Mouse (Mus musculus): ENCODE results near the gene Csrnp2. TPM values are rescaled to one million over a fixed set of nuclear protein-coding genes. Genes with fewer than 3 reads are reported as not detected.

Csrnp2 gene
- polyA plus RNA-seq, 2 experiments, result 0.58 to 0.59 TPM

- Histone ChIP-seq H3K4me1 (replicated peaks; ENCODE audit: control insufficient read depth in 2 of 2, insufficient read depth in 2 of 2, low read length in 1 of 2) (peaks cover 12 to 16% of the 10 kb centered on the region in 2 experiments), H3K9ac (replicated peaks) (peak overlapping the region; percentile 11; the same call in 1 of the 2 replicates), H3K4me2 (ENCODE audit: low read depth) (no peak overlapping the region; the same call in 1 of the 2 replicates), H3K36me3 (replicated peaks; ENCODE audit: control insufficient read depth, insufficient read depth, low read depth) (no peaks in the 10 kb centered on the region), H3K27me3 (ENCODE audit: control insufficient read depth, insufficient read depth, low read length) (no peaks in the 10 kb centered on the region), H3K27ac (peak overlapping the region; percentile 3), H3K4me3 (ENCODE audit: insufficient read depth in 1 of 2, low read depth in 2 of 2, low read length in 2 of 2) (no peak overlapping the region), H3K9me3 (ENCODE audit: control insufficient read depth, low read length) (no peaks in the 10 kb centered on the region)
- peak; percentile 83 for ATAC-seq (ENCODE audit: insufficient read depth)
- no peak for DNase-seq (ENCODE audit: low read depth in 3 of 3, low spot score in 3 of 3)
- TF ChIP-seq CTCF (IDR thresholded peaks at IDR 0.05; ENCODE audit: low read depth) (no peak), EP300 (IDR thresholded peaks at IDR 0.05; ENCODE audit: low read depth) (peak; percentile 66)
- WGBS (ENCODE audit: insufficient replicate concordance), result 26% methylated on average over 4 of the region's 4 CpGs
These were observed 62.1 kb downstream of the Csrnp2 start for GRCm38 (mm10) chr15:100433234-100433633.

DNA sequence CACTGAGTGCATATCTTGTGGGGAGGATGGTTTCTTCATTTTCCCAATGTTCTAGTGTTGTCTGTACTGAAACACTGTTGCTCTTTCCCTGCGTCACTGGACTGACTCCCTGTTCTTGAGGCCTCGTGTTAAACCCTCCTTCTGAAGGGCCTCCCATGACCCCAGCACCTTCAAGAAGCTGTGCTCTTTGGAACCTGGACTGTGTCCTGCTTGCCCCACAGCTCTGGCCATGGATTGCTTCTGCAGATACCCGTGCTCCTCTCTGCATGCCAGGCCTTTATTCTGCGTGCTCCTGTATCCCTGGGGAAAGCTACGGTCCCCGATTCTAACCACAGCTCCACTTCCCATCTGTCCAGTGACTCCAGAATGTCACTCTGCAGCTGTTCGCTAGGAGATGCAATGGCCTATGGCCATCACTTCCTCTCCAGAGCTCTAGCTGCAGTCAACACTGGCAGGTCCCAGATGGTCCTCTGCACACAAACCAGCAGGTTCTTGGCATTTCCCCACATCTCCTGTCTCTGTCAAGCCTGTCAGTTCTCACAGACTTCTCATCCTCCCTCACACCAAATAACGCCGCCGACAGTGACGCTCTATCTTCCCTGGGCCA lies 65.2 kb downstream of the Csrnp2 start:
- no peaks in the 10 kb centered on the region for H3K9me3 ChIP-seq (ENCODE audit: control insufficient read depth, low read length)
- DNase-seq (ENCODE audit: low read depth in 3 of 3, low spot score in 3 of 3) (no peak), ATAC-seq (ENCODE audit: insufficient read depth) (no peak)
- peaks cover 12 to 13% of the 10 kb centered on the region in 2 experiments for H3K4me1 ChIP-seq (replicated peaks; ENCODE audit: control insufficient read depth in 2 of 2, insufficient read depth in 2 of 2, low read length in 1 of 2)
- no peak overlapping the region for H3K4me2 ChIP-seq (ENCODE audit: low read depth)
- TF ChIP-seq EP300 (IDR thresholded peaks at IDR 0.05; ENCODE audit: low read depth) (no peak), CTCF (IDR thresholded peaks at IDR 0.05; ENCODE audit: low read depth) (no peak)
- no peak overlapping the region for H3K9ac ChIP-seq (replicated peaks)
- WGBS (ENCODE audit: insufficient replicate concordance), result 70% methylated on average over 11 of the region's 11 CpGs
- no peak overlapping the region for H3K27ac ChIP-seq
- no peaks in the 10 kb centered on the region for H3K36me3 ChIP-seq (replicated peaks; ENCODE audit: control insufficient read depth, insufficient read depth, low read depth)
- no peak overlapping the region for H3K4me3 ChIP-seq (ENCODE audit: insufficient read depth in 1 of 2, low read depth in 2 of 2, low read length in 2 of 2)
- H3K27me3 ChIP-seq (ENCODE audit: control insufficient read depth, insufficient read depth, low read length), result no peaks in the 10 kb centered on the region

Other genes starting within 250 kb of the Csrnp2 start
- not detected in 2 replicates for gene Tmprss12, start 214.7 kb downstream of the Csrnp2 start, polyA plus RNA-seq (2012; rRNA removed)
- not detected in 2 replicates for gene Tmprss12, start 214.7 kb downstream of the Csrnp2 start, polyA plus RNA-seq (2014; fragmentation: Nextera tagmentation; extraction: Ambion mirVana)
- gene Mettl7a1, start 191.3 kb downstream of the Csrnp2 start, polyA plus RNA-seq (2012; rRNA removed), result 19.1 and 22.9 TPM in 2 replicates
- 4.0 and 4.7 TPM in 2 replicates for gene Mettl7a1, start 191.3 kb downstream of the Csrnp2 start, polyA plus RNA-seq (2014; fragmentation: Nextera tagmentation; extraction: Ambion mirVana)
- not detected in 2 replicates for gene Mettl7a3, start 160.6 kb downstream of the Csrnp2 start, polyA plus RNA-seq (2012; rRNA removed)
- not detected in 2 replicates for gene Mettl7a3, start 160.6 kb downstream of the Csrnp2 start, polyA plus RNA-seq (2014; fragmentation: Nextera tagmentation; extraction: Ambion mirVana)
- 0.04 TPM in 1 of 2 replicates, not detected in the other for gene Methig1, start 142.3 kb downstream of the Csrnp2 start, polyA plus RNA-seq (2012; rRNA removed)
- 0.09 TPM in 1 of 2 replicates, not detected in the other for gene Methig1, start 142.3 kb downstream of the Csrnp2 start, polyA plus RNA-seq (2014; fragmentation: Nextera tagmentation; extraction: Ambion mirVana)
- not detected in 2 replicates for gene Mettl7a2, start 142.3 kb downstream of the Csrnp2 start, polyA plus RNA-seq (2012; rRNA removed)
- 0.11 TPM in 1 of 2 replicates, not detected in the other for gene Mettl7a2, start 142.3 kb downstream of the Csrnp2 start, polyA plus RNA-seq (2014; fragmentation: Nextera tagmentation; extraction: Ambion mirVana)
- gene Higd1c, start 130.9 kb downstream of the Csrnp2 start, polyA plus RNA-seq (2012; rRNA removed), result not detected in 2 replicates
- not detected in 2 replicates for gene Higd1c, start 130.9 kb downstream of the Csrnp2 start, polyA plus RNA-seq (2014; fragmentation: Nextera tagmentation; extraction: Ambion mirVana)
- gene Gm5475, start 73.3 kb downstream of the Csrnp2 start, polyA plus RNA-seq (2012; rRNA removed), result 0.01 TPM in 1 of 2 replicates, not detected in the other
- gene Gm5475, start 73.3 kb downstream of the Csrnp2 start, polyA plus RNA-seq (2014; fragmentation: Nextera tagmentation; extraction: Ambion mirVana), result 0.05 TPM in 1 of 2 replicates, not detected in the other
- gene Slc11a2, start 70.4 kb downstream of the Csrnp2 start, polyA plus RNA-seq (2012; rRNA removed), result 38.4 and 40.8 TPM in 2 replicates
- 37.7 and 38.4 TPM in 2 replicates for gene Slc11a2, start 70.4 kb downstream of the Csrnp2 start, polyA plus RNA-seq (2014; fragmentation: Nextera tagmentation; extraction: Ambion mirVana)
- 15.2 and 18.1 TPM in 2 replicates for gene Letmd1, start 26.5 kb downstream of the Csrnp2 start, polyA plus RNA-seq (2012; rRNA removed)
- 9.5 and 10.6 TPM in 2 replicates for gene Letmd1, start 26.5 kb downstream of the Csrnp2 start, polyA plus RNA-seq (2014; fragmentation: Nextera tagmentation; extraction: Ambion mirVana)
- gene Tfcp2, start 56.5 kb upstream of the Csrnp2 start, polyA plus RNA-seq (2012; rRNA removed), result 2.1 and 2.6 TPM in 2 replicates
- 2.5 and 2.6 TPM in 2 replicates for gene Tfcp2, start 56.5 kb upstream of the Csrnp2 start, polyA plus RNA-seq (2014; fragmentation: Nextera tagmentation; extraction: Ambion mirVana)
- 0.46 and 0.77 TPM in 2 replicates for gene Pou6f1, start 104.5 kb upstream of the Csrnp2 start, polyA plus RNA-seq (2012; rRNA removed)
- gene Pou6f1, start 104.5 kb upstream of the Csrnp2 start, polyA plus RNA-seq (2014; fragmentation: Nextera tagmentation; extraction: Ambion mirVana), result 0.19 and 0.39 TPM in 2 replicates
- 104 and 107 TPM in 2 replicates for gene Dazap2, start 119.9 kb upstream of the Csrnp2 start, polyA plus RNA-seq (2012; rRNA removed)
- 178 and 182 TPM in 2 replicates for gene Dazap2, start 119.9 kb upstream of the Csrnp2 start, polyA plus RNA-seq (2014; fragmentation: Nextera tagmentation; extraction: Ambion mirVana)
- gene Smagp, start 141.5 kb upstream of the Csrnp2 start, polyA plus RNA-seq (2012; rRNA removed), result 7.3 TPM in 2 replicates
- gene Smagp, start 141.5 kb upstream of the Csrnp2 start, polyA plus RNA-seq (2014; fragmentation: Nextera tagmentation; extraction: Ambion mirVana), result 6.8 and 7.0 TPM in 2 replicates
- 16.5 and 17.5 TPM in 2 replicates for gene Bin2, start 174.1 kb upstream of the Csrnp2 start, polyA plus RNA-seq (2012; rRNA removed)
- 12.7 and 15.2 TPM in 2 replicates for gene Bin2, start 174.1 kb upstream of the Csrnp2 start, polyA plus RNA-seq (2014; fragmentation: Nextera tagmentation; extraction: Ambion mirVana)
- gene Cela1, start 192.4 kb upstream of the Csrnp2 start, polyA plus RNA-seq (2012; rRNA removed), result 8.1 and 9.5 TPM in 2 replicates
- gene Cela1, start 192.4 kb upstream of the Csrnp2 start, polyA plus RNA-seq (2014; fragmentation: Nextera tagmentation; extraction: Ambion mirVana), result 11.5 and 13.8 TPM in 2 replicates
- gene Galnt6, start 233.9 kb upstream of the Csrnp2 start, polyA plus RNA-seq (2012; rRNA removed), result 0.36 and 0.47 TPM in 2 replicates
- 0.73 and 0.84 TPM in 2 replicates for gene Galnt6, start 233.9 kb upstream of the Csrnp2 start, polyA plus RNA-seq (2014; fragmentation: Nextera tagmentation; extraction: Ambion mirVana)

Data from liver, embryonic 14.5 days (tissue).